Comparison of ENCODE assay signal across 16 mouse cellular contexts in the genomic region with DNA sequence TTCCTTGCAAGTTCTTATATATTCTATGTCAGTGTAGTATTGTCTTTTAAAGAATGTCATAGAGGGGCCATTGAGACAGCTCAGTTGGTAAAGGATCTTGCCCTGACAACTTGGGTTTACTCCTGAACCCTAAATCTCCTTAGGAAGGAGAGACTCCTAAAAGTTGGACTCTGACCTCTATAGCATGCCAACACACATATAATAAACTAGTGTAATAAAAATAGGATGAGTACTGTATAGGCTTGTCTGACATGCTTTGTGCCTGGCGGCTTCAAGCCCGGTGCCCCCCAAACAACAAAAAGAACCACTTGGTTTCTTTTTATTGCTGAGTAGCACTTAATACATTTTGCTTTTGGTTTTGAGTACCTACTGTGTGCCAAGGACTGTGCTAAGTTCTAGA.
"Had no signal": no experiment of that assay in that cellular context is flagged by ENCODE, and none has a peak within 500 bp of the region (broad histone marks: within the 10 kb centered on the region; RNA-seq: fewer than 3 reads in every experiment).

No protein-coding gene starts in this region.

- ATAC-seq: midbrain, embryonic 13.5 days; midbrain, embryonic 15.5 days had no signal

- H3K4me1 ChIP-seq: liver, embryonic 15.5 days; midbrain, embryonic 13.5 days; midbrain, embryonic 15.5 days; neural tube, embryonic 12.5 days had no signal

- H3K4me2 ChIP-seq: liver, embryonic 15.5 days; lung, embryonic 14.5 days; midbrain, embryonic 11.5 days; midbrain, embryonic 13.5 days; midbrain, embryonic 15.5 days; neural tube, embryonic 12.5 days had no signal

- DNase-seq: lung, adult 18-20 months; lung, embryonic 14.5 days; lung, postnatal 14 days; lung, postnatal 36 days; right cerebral cortex, postnatal 14 days; spleen, adult 18-20 months; thymus, adult 18-20 months; thymus, postnatal 14 days; thymus, postnatal 36 days had no signal

- H3K36me3 ChIP-seq: liver, embryonic 15.5 days; midbrain, embryonic 13.5 days; midbrain, embryonic 15.5 days; neural tube, embryonic 12.5 days had no signal

- H3K4me3 ChIP-seq: liver, embryonic 15.5 days; megakaryocyte, embryonic 14.5 days; midbrain, embryonic 13.5 days; midbrain, embryonic 15.5 days; neural tube, embryonic 12.5 days had no signal

- H3K27me3 ChIP-seq: liver, embryonic 15.5 days; midbrain, embryonic 13.5 days; midbrain, embryonic 15.5 days; neural tube, embryonic 12.5 days had no signal

- H3K27ac ChIP-seq: liver, embryonic 15.5 days; macrophage; midbrain, embryonic 13.5 days; midbrain, embryonic 15.5 days; neural tube, embryonic 12.5 days had no signal

- H3K9ac ChIP-seq: liver, embryonic 15.5 days; lung, embryonic 14.5 days; midbrain, embryonic 13.5 days; midbrain, embryonic 15.5 days; neural tube, embryonic 12.5 days had no signal

- H3K9me3 ChIP-seq: liver, embryonic 15.5 days; megakaryocyte, embryonic 14.5 days; midbrain, embryonic 13.5 days; midbrain, embryonic 15.5 days; neural tube, embryonic 12.5 days had no signal
